Mouse (Mus musculus): ENCODE data around the gene Surf2. TPM values are rescaled to one million over a fixed set of nuclear protein-coding genes. Genes with fewer than 3 reads are reported as not detected.

The Surf2 gene
- polyA plus RNA-seq, 1 experiment = 33.8 TPM

DNA sequence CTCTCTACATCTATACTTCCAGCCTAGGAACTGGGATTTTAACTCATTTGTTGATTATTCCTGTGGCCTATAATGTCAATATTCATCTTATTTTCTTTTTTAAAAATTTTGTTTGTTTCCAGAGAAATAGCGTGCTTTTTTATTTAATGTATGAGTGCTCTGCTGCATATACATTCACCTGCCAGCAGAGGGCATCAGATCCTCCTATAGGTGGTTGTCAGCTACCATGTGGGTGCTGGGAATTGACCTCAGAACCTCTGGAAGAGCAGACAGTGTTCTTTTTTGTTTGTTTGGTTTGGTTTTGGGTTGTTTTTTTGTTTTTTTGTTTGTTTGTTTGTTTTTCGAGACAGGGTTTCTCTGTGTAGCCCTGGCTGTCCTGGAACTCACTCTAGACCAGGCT, 51.1 kb downstream of the Surf2 start:
- Histone ChIP-seq H3K27ac (ENCODE audit: control insufficient read depth, insufficient read depth, low read length) (no peak overlapping the region), H3K27me3 (ENCODE audit: control insufficient read depth, insufficient read depth, low read length) (no peaks in the 10 kb centered on the region), H3K4me3 (ENCODE audit: control insufficient read depth, insufficient read depth, low read length) (no peak overlapping the region), H3K36me3 (ENCODE audit: control insufficient read depth, insufficient read depth, low read length) (no peaks in the 10 kb centered on the region), H3K4me1 (replicated peaks; ENCODE audit: control insufficient read depth, insufficient read depth, low read length) (peaks cover 13% of the 10 kb centered on the region)
- 88% methylated on average over 2 of the region's 2 CpGs for WGBS
- no peak for DNase-seq
- no peak for TF ChIP-seq CTCF (IDR thresholded peaks at IDR 0.05; ENCODE audit: borderline replicate concordance, control insufficient read depth, extremely low read depth, insufficient read depth, low read length, poor library complexity)
- no peak for TF ChIP-seq POLR2A (IDR thresholded peaks at IDR 0.05; ENCODE audit: control insufficient read depth, extremely low read depth, insufficient read depth, low read length, poor library complexity)

Other genes with a start within 250 kb of the Surf2 start
- 0.85 and 1.3 TPM in 2 replicates for gene Lcn4, start 245.1 kb upstream of the Surf2 start, polyA plus RNA-seq (2012; rRNA removed)
- 0.06 TPM in 1 of 2 replicates, not detected in the other for gene Abo, start 51.4 kb upstream of the Surf2 start, polyA plus RNA-seq (2012; rRNA removed)
- gene Surf6, start 13.5 kb upstream of the Surf2 start, polyA plus RNA-seq (2012; rRNA removed) = 20.8 and 23.1 TPM in 2 replicates
- gene Med22, start 5.7 kb upstream of the Surf2 start, polyA plus RNA-seq (2012; rRNA removed) = 39.0 and 46.5 TPM in 2 replicates
- 799 and 817 TPM in 2 replicates for gene Rpl7a, start 5.6 kb upstream of the Surf2 start, polyA plus RNA-seq (2012; rRNA removed)
- gene Surf1, start 163 bp downstream of the Surf2 start, polyA plus RNA-seq (2012; rRNA removed) = 72.7 and 78.5 TPM in 2 replicates
- 410 and 472 TPM in 2 replicates for gene Surf4, start 17.6 kb downstream of the Surf2 start, polyA plus RNA-seq (2012; rRNA removed)
- 0.75 and 0.96 TPM in 2 replicates for gene Stkld1, start 17.7 kb downstream of the Surf2 start, polyA plus RNA-seq (2012; rRNA removed)
- 49.7 and 56.2 TPM in 2 replicates for gene Rexo4, start 48.0 kb downstream of the Surf2 start, polyA plus RNA-seq (2012; rRNA removed)
- gene Adamts13, start 57.0 kb downstream of the Surf2 start, polyA plus RNA-seq (2012; rRNA removed) = 1.1 and 1.2 TPM in 2 replicates
- 58.9 and 63.9 TPM in 2 replicates for gene Cacfd1, start 93.6 kb downstream of the Surf2 start, polyA plus RNA-seq (2012; rRNA removed)
- gene Slc2a6, start 111.6 kb downstream of the Surf2 start, polyA plus RNA-seq (2012; rRNA removed) = 14.0 and 17.5 TPM in 2 replicates
- 0.61 and 0.81 TPM in 2 replicates for gene Mymk, start 155.8 kb downstream of the Surf2 start, polyA plus RNA-seq (2012; rRNA removed)
- gene Adamtsl2, start 163.0 kb downstream of the Surf2 start, polyA plus RNA-seq (2012; rRNA removed) = 16.1 and 16.5 TPM in 2 replicates
- 7.8 and 13.3 TPM in 2 replicates for gene Fam163b, start 226.1 kb downstream of the Surf2 start, polyA plus RNA-seq (2012; rRNA removed)
- 0.41 and 0.69 TPM in 2 replicates for gene Dbh, start 248.9 kb downstream of the Surf2 start, polyA plus RNA-seq (2012; rRNA removed)